Mouse (Mus musculus): ENCODE results near the gene Tas2r107.
"Not testable (repeated sequence)": the region's sequence is repeated elsewhere in the genome, so short reads cannot be mapped to it uniquely, and the experiment has no call there.

Gene Tas2r107

GRCm38 (mm10) chr6:131660049-131660448 lies at the start of gene Tas2r107:
Gene Tas2r107 (minus strand): TSS chr6:131660149.
- DNase-seq (ENCODE audit: low spot score) = no peak

- no peak for DNase-seq (ENCODE audit: low spot score)
Observed at GRCm38 (mm10) chr6:131689963-131690362, 30.0 kb upstream of the Tas2r107 start, which contains the start of gene Tas2r114. Gene Tas2r114 (minus strand): TSS chr6:131690063.

- DNase-seq (ENCODE audit: low spot score) = no peak
Observed at GRCm38 (mm10) chr6:131687395-131687794, 27.4 kb upstream of the Tas2r107 start, which contains the start of gene Tas2r105. Gene Tas2r105 (minus strand): TSS chr6:131687495.

GRCm38 (mm10) chr6:131685644-131686043 lies 25.7 kb upstream of the Tas2r107 start, which contains the start of gene Tas2r104:
Gene Tas2r104 (minus strand): TSS chr6:131685744.
- no peak for DNase-seq (ENCODE audit: low spot score)

GRCm38 (mm10) chr6:131678786-131679185 lies 18.8 kb upstream of the Tas2r107 start, which contains the start of gene Tas2r106:
Gene Tas2r106 (minus strand): TSS chr6:131678886.
- DNase-seq (ENCODE audit: low spot score) = no peak

GRCm38 (mm10) chr6:131630812-131631211 lies 29.1 kb downstream of the Tas2r107 start, which contains the start of gene Tas2r130:
Gene Tas2r130 (minus strand): TSS chr6:131630912.
- no peak for DNase-seq (ENCODE audit: low spot score)

GRCm38 (mm10) chr6:131609956-131610355 lies 50.0 kb downstream of the Tas2r107 start:
- not testable (repeated sequence) for DNase-seq (ENCODE audit: low spot score)
